Mouse (Mus musculus): ENCODE data around the gene Arf6.
"Not testable (repeated sequence)": the region's sequence is repeated elsewhere in the genome, so short reads cannot be mapped to it uniquely, and the experiment has no call there.

Arf6 gene

DNA sequence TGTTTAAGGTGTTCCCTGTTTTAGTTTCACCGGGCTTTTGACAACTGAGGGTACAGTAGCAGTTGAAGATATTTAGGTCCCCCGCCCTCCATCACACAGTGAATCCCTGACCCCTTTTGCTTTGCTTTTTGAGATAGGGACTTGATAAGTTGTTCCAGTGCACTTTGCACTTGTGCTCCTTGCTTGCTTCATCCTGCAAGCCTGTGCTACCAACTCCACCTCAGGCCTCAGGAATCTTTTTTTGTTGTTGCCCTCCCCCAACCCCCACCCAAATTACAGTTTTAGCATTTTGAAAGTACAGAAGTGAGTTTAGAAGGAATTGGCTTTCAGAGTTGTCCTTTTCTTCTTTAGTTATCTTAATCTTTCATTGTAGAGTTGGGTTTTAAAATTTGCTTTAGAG, 4.2 kb downstream of the Arf6 start:
- DNase-seq = no peak

DNA sequence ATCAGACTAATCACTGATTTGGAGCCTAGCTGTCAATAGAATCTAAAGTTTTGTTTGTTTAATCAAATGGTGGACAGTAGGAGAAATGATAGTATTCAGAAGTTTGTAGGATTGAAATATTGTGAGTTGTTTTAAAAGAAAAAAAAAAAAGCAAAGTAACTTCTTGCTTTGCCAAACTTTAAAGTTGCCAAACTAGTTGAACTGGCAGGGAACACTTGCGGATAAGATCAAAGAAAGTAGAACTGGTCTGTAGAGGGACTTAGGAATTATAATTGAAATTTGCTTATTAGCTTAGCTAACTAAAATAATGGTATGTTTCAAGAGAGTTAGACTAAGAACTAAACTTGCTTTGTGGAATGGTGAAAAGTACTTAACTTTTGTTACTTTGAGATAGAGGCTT, 5.2 kb downstream of the Arf6 start:
- DNase-seq = no peak

DNA sequence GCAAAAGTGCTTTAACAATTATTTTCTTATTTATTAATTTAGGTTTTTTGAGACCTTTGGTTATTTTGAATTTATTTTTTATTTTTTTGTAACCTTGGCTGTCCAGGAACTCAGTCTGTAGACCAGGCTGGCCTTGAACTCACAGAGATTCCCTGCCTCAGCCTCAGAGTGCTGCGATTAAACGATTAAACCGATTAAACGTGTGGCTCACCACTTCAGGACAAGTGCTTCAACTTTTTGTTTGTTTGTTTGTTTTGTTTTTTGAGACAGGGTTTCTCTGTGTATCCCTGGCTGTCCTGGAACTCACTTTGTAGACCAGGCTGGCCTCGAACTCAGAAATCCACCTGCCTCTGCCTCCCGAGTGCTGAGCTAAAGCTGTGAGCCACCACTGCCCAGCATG, 5.7 kb downstream of the Arf6 start:
- not testable (repeated sequence) for DNase-seq

DNA sequence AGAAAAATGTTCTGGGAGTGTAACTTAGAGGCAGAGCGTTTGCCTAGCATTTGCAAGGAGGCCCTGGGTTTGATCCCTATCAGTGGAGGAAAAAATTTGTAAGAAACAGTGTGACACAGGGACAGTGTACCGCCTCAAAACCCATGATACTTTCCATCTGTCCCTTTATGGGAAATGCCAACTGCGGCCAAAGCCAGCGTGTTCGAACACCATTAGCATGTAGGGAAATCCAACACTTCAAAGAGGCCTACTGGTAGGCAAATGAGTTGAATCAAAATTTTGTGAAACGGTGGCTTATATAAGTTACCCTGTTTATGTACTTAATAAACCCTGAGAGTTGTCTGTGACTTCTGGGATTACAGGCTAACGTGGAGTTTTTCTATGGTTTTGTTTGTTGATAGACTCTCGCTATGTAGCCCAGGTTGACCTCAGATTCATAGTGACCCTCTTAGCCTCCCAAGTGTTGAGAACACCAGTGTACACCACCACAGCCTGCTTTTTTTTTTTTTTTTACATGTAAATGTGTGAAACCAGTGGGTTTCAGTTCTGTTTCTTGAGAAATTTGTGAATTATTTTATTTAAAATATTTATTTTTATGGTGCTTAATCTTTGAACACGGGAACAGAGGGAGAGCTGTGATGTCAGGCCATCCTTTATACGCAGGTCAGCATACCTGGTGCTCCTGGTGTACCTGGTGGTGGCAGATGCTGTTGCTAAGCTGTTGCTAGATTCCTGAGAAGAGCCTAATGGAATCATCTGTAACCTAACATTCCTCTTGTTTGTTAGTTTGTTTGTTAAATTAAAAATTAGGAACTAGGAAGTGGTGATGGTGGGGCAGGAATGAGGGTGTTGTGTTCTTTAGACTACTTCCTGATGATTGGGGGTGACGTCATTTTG, 6.9 kb downstream of the Arf6 start:
- DNase-seq = no peak

DNA sequence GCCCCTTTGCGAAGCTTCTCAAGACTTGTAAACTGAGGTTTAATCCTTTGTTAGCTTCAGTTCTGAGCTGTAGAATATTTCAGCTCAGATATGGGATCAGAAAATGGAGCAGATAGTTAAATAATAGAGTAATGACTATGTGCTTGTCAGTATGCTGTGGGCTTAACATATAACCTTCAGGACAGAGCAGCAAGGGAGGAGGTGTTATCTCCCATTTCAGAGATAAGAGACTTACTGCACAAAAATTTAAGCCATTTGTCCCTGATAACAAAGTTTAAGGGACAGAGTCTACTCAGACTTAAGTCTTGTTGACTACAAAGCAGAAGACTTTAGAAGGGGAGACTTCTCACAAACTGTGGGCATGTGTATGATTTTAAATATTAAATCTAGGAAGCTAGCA, 10.9 kb downstream of the Arf6 start:
- DNase-seq = no peak

DNA sequence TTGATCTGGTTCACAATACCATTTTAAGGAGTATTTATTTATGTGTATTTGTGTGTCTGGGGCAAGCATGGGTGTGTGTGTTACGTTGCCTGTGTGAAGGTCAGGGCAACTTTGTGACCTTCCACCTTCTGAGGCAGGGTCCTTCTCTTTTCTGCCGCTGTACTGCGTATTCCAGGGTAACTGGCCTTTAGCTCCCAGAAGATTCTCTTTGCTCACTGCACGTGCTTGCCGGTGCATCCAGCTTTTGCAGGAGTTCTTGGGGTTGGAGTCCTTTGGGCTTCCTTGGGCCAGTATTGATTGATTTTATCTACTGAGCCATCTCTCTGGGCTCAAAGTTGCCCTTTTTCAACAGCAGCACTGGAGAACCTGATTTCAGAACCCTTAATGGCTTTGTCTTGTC, 12.7 kb downstream of the Arf6 start:
- DNase-seq = no peak

DNA sequence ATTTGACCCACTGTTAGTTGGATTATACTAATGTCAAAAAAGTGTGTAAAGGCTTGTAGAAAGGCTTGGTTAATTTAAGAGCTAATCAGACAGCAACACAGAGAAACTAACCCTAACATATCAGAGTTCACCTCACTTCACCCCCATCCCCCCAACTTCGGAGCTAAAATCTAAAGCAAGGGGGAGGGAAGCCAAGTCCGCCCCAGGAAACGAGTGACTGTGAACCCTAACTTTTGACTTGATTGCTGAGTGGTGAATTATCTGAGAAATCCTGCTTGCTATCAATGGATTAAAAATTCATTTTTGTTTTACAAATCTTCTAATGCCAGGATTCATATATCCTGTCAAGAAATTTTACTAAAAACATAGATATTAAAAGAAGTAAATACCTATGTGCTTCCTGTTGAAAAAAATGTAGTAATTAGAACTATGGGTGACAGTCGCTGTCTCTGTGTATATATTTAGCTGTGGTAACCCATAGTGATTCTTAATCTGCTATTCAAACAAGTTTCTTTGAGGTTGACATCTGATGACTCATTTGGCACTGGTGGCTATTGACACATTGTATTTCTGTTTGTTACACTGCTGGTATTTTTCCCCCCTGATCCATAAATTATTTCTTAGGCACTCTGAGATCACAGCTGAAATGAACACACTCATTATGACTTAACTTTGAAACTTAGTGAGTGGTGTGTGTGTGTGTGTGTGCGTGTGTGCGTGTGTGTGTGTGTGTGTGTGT, 13.8 kb downstream of the Arf6 start:
- DNase-seq = no peak

DNA sequence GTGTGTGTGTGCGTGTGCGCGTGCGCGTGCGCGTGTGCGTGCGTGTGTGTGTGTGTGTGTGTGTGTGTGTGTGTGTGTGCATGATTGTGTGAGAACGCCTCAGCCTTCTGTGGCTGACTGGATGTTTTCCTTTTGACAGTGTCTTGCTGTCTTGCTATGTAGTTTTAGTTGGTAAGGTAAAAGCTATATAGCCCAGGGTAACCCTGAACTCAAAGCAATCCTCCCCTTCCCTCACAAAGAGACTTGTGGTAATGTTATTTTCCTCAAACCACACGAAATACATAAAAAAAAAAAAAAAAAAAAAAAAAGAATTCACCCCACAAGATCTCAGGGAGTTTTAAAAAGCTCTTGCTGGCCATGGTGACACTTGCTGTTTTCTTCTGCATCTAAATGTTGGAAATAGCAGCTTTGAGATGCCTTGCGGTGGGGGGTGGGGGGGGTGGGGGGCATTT, 14.4 kb downstream of the Arf6 start:
- not testable (repeated sequence) for DNase-seq

DNA sequence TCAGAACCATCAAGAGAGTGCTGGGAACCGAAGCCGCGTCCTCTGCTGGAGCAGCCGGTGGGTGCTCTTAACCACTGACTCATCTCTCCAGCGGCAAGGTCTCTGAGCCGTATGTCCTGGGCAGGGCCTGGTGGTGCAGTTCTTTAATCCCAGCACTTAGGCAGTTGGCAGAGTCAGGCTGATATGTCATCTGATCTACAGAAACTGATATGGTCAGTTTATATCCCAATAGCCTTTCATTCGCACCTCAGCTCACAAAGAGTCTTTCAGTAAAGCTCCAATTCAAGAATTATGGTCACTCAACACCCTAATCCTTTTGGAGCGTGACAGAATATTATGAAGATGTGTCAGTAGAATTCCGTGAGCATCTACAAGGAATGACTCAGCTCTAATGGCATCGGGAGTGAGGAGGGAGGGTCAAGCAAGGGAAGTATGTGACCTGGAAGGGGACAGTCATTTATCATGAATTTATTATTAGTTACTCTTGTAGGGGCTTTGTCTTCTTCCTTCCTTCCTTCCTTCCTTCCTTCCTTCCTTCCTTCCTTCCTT, 16.4 kb downstream of the Arf6 start:
- no peak for DNase-seq

DNA sequence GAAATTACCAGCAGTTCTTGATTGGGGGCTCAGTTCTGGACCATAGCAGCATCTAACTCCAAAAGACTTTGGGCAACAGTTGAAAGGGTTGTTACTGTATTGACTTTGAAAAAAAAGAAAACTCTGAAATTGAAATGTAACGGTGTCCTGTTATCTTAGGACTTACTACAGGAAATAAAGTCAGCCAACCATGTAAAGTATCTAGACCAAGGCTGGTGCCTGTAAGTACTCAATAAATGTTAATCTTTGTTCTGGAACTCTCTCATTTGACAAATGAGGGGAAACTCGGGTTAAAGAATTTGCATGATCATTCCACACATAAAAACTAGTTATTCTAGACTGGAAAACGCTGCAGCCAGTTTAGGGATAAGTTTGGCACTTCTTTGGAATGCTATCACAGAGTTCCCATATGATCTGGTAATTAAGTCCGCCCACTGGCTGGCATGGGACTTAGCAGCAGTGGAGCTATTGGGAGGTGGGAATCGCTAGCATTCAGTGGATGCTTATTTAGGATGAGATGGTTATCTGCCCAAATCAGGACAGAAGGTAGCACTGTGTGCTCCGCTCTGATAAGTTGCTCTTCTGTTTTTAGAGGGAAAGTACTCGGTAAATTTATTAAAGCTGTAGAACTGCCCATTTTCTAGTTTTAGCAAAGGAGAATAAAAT, 17.5 kb downstream of the Arf6 start:
- no peak for DNase-seq

DNA sequence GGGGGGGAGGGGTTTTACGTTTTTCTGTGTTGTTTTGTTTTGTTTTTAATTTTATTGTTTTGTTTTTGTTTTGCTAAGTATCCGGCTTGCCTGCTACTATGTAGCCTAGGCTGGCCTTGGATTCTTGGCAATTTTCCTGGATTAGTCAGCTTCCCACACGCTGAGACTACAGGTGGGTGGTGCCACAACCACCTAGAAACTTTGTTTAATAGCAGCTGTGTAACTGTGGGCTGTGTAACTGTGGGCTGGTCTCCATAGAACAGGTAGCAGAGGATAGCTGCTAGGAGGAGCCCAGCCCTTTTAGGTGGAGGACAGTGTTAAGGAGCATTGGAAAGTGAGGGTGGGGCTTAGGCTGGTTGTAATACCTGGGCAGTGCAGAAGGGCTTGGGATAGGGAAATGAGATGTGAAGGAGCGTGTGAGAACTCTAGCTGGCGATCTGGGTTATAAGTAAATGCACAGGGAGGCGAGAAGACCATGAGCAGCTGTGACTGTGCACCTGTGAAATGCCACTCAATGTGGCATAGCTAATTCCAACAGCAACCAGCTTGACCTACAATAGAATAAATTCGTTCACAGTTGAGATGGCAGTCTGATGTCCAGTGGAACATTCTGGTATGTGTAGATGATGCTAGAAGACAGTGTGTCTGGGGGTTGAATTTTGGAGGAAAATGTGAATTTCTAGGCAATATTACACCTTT, 18.2 kb downstream of the Arf6 start:
- DNase-seq = no peak

DNA sequence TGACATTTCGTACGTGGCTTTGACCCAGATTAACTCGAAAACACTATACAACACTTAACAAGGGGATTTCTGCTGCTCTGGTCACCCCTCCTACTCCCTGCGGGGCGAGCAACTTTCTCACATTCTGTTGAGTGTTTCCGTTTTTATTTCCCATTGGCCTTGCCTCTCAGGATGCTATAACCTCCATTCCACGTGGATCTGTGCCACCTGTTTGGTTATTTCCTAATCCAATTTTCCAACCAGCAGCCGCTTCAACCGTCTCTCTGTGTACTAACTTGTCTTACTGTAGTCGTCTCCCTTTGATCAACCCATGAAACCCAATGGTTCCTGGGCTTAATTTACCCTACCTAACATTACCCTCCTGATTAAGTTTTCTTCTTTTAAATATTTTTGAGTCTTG, 21.1 kb downstream of the Arf6 start:
- DNase-seq = no peak

DNA sequence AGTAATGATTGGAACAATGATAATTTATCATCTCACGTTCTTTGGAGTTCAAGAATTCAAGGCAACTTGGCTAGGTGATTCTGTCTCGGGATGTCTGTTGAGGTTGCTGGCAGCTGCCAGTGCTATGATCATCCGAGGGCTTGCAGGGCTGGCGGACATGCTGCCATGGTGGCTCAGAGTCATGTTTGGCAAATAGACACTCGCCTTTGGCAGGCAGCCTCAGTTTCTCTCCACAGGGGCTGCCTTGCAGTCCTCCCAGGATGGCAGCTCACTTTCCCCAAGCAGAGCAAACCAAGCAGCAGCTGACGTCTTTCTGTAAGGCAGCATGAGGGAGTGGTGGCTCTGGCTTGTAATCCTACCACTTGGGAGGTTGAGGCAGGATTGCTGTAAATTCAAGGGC, 22.5 kb downstream of the Arf6 start:
- DNase-seq = no peak

DNA sequence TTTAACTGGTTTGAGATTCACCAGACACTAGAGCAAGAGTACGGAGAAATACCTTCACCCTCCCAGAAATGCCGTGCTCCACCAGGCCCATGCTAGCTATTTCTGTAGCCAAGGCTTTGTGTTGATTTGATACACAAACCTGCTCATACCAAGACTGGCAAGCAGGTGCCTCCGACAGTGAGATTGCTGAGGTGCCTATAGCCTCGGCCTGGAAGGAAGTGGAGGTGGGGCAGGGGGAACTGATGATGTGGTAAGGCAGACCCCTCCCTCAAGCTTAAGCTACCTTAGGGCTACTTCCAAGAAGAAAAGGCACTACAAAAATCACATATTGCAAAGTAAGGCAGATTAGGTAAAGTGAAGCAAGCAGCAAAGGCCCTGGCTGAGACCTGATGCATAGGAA, 28.4 kb downstream of the Arf6 start:
- DNase-seq = no peak

DNA sequence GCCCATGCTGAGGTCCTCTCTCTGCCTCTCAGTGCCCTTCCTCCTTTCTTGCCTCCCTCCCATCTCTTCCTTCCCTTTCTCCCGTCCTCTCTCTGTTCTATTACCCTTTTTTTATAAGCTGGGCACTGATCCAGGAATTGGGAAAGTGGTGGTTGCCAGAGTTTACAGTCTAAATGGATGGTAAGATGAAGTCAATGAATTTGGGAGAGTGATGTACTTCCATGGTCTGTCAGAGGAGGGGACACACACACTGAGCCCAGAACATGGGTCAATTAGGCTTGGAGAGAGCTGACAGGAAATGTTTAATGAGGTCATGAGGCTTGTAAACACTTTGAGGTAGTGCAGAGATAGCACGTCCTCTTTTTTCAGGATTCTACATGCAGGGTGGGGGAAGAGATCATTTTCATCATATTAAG, 28.9 kb downstream of the Arf6 start:
- DNase-seq = no peak

DNA sequence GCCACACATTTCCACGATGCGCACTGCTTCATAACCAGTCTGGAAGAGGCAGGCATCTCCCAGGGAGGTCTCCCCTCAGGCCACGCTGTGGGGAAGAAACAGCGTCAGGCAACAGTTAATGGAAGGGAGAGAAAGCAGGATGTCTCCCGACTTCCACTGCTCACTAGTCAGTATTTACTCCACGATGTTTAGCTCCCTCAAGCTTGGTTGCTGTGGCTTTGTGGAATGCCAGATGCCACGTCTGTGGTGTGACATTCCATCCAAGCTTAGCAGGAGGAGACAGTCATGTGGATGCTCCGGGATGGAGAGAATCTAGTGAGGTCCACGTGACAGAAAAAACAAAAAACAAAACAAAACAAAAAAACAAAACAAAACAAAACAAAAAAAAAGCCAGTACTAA, 30.1 kb downstream of the Arf6 start:
- DNase-seq = no peak

DNA sequence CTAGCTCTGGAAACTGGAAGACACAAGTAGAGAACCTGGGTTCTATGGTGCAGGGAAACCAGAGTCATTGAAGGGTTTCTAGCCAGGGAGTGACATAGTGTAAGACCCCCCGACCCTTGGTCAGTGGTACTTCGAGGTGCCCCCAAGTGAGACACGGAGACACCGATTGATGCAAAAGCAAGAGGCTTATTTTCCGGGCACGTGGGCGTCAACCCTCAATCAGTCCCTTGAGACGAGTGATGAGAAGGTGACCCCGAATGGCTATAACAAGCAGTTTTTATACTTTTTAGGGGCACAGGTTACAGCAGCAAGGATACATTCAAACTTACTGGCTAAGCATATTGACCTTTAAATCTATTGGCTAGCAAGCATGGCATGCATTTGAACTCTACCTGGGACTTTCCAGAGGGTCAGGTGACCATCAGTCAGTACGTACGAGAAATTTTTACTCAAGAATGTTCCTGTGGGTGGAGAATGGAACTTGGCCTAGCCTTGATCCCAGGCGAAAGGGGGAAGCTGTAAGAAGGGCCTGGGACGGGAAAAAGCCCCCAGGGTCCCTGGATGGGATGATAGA, 30.7 kb downstream of the Arf6 start:
- DNase-seq = no peak

DNA sequence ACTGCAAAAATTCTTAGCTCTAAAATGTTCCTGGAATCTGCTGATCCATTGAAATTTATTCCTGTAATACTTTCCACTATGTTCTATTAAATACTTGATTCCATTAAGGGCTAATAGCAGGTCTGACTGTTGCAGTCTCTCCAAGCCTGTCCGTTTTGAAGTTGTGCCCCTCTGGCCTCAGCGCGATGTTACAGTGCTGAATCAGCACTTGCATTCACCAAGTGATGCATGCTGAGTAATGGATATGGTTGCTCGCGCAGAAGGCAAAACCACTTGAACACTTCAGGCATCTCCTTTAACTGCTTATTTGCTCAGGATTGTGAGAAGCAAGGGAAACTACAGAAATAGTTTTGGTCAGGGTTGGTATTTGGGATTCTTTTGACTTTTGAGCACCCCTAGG, 38.8 kb downstream of the Arf6 start:
- no peak for DNase-seq

DNA sequence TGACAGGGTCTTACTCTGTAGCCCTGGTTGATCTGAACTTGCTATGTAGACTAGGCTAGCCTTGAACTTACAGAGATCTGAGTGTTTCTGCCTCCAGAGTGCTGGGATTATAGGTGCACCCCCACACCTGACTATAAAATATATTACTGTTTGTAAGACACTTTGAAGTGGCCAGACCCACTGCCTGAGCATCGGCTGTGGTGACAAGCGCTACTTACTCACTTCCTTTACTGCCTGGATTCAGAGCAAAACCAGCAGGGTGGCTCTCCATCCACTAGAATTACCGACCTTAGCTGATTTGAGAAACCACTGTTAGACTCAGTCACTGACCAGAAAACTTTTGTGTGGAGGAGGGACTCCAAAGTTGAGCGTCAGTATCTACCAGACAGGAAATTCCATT, 40.0 kb downstream of the Arf6 start:
- no peak for DNase-seq

DNA sequence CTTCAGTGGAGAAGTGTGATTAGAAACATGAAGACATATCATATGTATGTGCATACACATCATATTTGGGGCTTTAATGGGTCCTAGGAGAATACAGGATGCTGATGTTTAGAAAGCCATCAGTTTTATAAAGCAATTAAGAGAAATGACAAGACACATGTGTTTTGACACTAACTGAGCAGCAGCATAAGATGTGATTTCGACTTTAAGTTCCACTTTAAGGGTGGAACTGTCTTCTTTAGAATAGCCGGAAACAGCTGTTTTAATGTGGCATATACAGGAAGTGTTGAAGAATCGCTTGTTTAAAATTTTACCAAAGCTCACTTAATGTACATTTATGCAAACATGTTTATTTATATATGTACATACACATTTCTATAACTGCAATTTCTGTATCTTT, 41.4 kb downstream of the Arf6 start:
- DNase-seq = no peak

DNA sequence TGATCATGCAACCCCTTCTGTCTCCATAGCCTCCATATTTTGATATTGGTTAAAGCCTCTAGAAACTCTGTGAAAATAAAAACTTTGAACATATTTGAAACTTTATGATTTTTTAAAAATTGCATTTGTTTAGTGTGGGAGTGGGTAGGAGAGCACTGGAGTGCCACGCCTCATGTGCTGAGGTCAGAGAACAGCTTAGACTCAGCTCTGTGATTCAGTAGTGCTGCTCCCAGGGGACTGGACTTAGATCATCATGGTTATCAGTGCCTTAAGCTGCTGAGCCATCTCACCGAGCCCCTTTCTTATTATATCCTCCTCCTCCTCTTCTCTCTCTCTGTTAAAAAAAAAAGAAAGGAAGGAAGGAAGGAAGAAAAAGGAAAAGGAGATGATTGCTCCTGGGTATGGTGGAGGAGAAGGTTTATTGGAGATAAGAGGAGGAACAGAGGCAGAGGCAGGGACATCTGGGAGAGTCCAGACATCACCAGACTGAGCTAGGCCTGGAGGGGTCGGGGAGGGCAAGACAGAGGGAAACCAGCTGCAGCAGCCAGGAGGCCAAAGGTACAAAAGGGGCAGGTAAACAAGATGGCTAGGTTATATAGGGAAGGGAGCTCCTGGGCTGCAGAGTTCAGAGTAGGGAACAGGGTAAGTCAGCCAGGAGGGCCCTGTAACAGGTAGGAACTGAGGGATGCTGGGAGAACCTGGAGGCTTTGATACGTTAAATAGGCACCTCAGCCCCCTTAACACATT, 43.0 kb downstream of the Arf6 start:
- no peak for DNase-seq

DNA sequence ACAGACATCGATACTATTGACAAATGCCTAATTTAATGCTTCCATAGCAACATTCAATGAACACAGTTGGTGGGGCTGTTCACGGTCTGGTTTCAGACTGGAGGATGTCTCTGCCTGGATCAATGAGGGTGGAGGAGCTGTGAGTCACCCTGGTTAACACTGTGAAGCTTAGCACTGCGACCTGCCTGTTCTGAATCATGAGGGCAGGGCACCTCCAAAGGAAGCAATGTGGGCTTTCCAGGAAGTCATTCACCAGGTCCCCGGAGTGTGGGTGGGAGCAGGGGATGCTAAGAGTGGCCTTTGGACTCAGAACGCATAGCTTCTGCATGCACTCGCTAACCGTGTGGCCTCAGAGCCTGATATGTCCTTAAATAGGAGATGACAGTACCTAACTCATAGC, 44.8 kb downstream of the Arf6 start:
- DNase-seq = no peak
